Mouse (Mus musculus) MEL (cell line): Measurements from ENCODE around the gene Top3b.

Source experiments
- CTCF ChIP-seq, 3 experiments: IDR thresholded peaks in 2 of 3; conservative IDR thresholded peaks in 1 of 3; 2 replicates each; pipeline ENCODE4 v1.5.1; 2011 to 2012; ENCODE audit warnings: low read length in 3 of 3, low read depth in 2 of 3, mild to moderate bottlenecking in 2 of 3, improper control_type of control experiment in 1 of 3, inconsistent platforms in 1 of 3, mixed read lengths in 1 of 3, moderate library complexity in 1 of 3; ENCODE audit not compliant: control insufficient read depth in 1 of 3, insufficient read depth in 1 of 3, poor library complexity in 1 of 3, severe bottlenecking in 1 of 3
- POLR2A ChIP-seq, 2 experiments: IDR thresholded peaks; 2 replicates each; pipeline ENCODE4 v1.6.1; 2011 to 2012; ENCODE audit warnings: low read length in 2 of 2, mild to moderate bottlenecking in 2 of 2, control low read depth in 1 of 2, improper control_type of control experiment in 1 of 2, low read depth in 1 of 2, moderate library complexity in 1 of 2; ENCODE audit not compliant: control insufficient read depth in 1 of 2, insufficient read depth in 1 of 2, poor library complexity in 1 of 2

DNA sequence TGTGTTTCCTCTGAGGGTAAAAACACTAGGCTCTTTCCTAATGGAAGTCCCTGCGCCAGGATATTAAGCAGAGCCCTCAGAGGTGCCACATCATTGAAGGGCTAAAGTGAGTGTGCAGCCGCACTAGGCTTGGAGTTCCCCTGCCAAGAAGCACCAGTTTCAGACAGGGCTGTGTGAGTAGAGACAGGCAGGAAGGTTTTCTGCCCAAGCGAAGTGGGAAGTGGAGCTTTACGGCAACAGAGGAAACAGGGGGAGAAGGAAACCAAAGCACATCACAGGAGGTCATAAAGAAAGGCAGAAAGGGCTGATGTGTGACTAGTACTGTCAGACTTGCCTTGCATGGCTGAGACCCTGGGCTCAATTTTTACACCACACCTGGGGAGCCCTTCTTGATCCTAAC, 31.8 kb downstream of the Top3b start:
- TF ChIP-seq POLR2A (IDR thresholded peaks at IDR 0.05; ENCODE audit: control insufficient read depth in 1 of 2, insufficient read depth in 1 of 2, low read depth in 1 of 2, low read length in 2 of 2, poor library complexity in 1 of 2) (no peak), CTCF (IDR thresholded peaks at IDR 0.05 in 2 of 3, conservative IDR thresholded peaks at IDR 0.05 in 1 of 3; ENCODE audit: control insufficient read depth in 1 of 3, insufficient read depth in 1 of 3, low read depth in 2 of 3, low read length in 3 of 3, poor library complexity in 1 of 3, severe bottlenecking in 1 of 3) (no peak)
